Mouse (Mus musculus) intestine, embryonic 14.5 days (tissue): ENCODE data around the gene Rab10. TPM values are rescaled to one million over a fixed set of nuclear protein-coding genes. Genes with fewer than 3 reads are reported as not detected.

Experiments used
- ATAC-seq: fragments of 200-750 bp; cut with Nextera tagmentation; replicated peaks from 2 replicates; pipeline ENCODE4 v1.8.0; 2017; ENCODE audit warnings: low read depth, moderate number of reproducible peaks, moderate TSS enrichment, moderate library complexity; ENCODE audit not compliant: low FRiP score, low TSS enrichment
- DNase-seq: peaks from one replicate; pipeline ENCODE4 v3.0.0-alpha.2; 2018; ENCODE audit warnings: low spot score
- H3K27ac ChIP-seq: fragments of 300-500 bp; sonication (generic); 2 replicates; pipeline ENCODE4 v1.5.1; 2014; ENCODE audit warnings: low read depth, mild to moderate bottlenecking, control low read depth
- H3K27me3 ChIP-seq: fragments of 300-500 bp; sonication (generic); replicated peaks from 2 replicates; pipeline ENCODE4 v1.6.1; 2014; ENCODE audit warnings: low read length, control low read depth; ENCODE audit not compliant: control insufficient read depth, insufficient read depth
- H3K36me3 ChIP-seq: fragments of 300-500 bp; sonication (generic); 2 replicates; pipeline ENCODE4 v1.6.1; 2014; ENCODE audit warnings: low read length, control low read depth; ENCODE audit not compliant: control insufficient read depth, insufficient read depth
- H3K4me1 ChIP-seq: fragments of 300-500 bp; sonication (generic); replicated peaks from 2 replicates; pipeline ENCODE4 v1.6.1; 2014; ENCODE audit warnings: low read length, control low read depth, mixed read lengths; ENCODE audit not compliant: control insufficient read depth, insufficient read depth
- H3K4me2 ChIP-seq: fragments of 300-500 bp; sonication (generic); 2 replicates; pipeline ENCODE4 v1.6.1; 2014; ENCODE audit warnings: low read length
- H3K4me3 ChIP-seq: fragments of 300-500 bp; sonication (generic); 2 replicates; pipeline ENCODE4 v1.5.1; 2014; ENCODE audit warnings: low read depth, low read length, control low read depth, mixed read lengths
- H3K9ac ChIP-seq: fragments of 300-500 bp; sonication (generic); 2 replicates; pipeline ENCODE4 v1.6.1; 2014; ENCODE audit warnings: mild to moderate bottlenecking, low read length
- H3K9me3 ChIP-seq: fragments of 300-500 bp; sonication (generic); 2 replicates; pipeline ENCODE4 v1.6.1; 2016; ENCODE audit warnings: low read length, control low read depth; ENCODE audit not compliant: control insufficient read depth
- WGBS: fragments of 180-500 bp; shearing (Covaris S2); extraction: QIAGEN DNeasy Blood & Tissue Kit; methylation state at CpG from one replicate; pipeline ENCODE4 v1.1.7; 2014; 5-methylcytosine and 5-hydroxymethylcytosine counted together
- polyA plus RNA-seq: library from polyadenylated mRNA; unstranded; fragments of >200 nt; fragmentation: Nextera tagmentation; extraction: Ambion mirVana; gene quantifications from 2 replicates; pipeline ENCODE4 v1.2.1, GENCODE M21; 2014

Rab10 gene
- polyA plus RNA-seq, 1 experiment from 2014 or later, result 76.3 TPM

DNA sequence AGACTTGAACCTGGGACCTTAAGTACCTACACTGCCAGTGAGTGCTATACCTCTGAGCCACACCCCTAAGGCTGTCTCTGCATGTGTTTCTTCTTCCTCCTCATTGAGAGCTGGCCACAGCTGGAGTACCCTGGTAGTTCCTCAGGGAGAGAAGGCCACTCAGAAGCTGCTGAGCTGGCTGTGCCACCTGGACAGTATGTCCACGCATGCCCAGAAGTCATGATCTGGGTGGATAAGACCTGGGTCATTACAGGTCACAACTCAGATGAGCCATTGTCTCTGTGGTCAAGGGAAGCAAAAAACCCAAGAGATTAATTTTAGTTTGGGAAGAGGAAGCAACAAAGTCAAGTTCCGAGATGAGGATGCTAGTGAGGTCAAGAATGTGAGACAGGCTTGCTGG lies 34.4 kb upstream of the Rab10 start:
- DNase-seq, result no peak
- Histone ChIP-seq H3K36me3 (no peaks in the 10 kb centered on the region), H3K27me3 (no peaks in the 10 kb centered on the region), H3K9me3 (no peaks in the 10 kb centered on the region), H3K9ac (no peak overlapping the region), H3K27ac (no peak overlapping the region), H3K4me1 (no peaks in the 10 kb centered on the region), H3K4me3 (no peak overlapping the region), H3K4me2 (no peak overlapping the region)
- 88% methylated on average over 2 of the region's 2 CpGs for WGBS
- no peak for ATAC-seq

DNA sequence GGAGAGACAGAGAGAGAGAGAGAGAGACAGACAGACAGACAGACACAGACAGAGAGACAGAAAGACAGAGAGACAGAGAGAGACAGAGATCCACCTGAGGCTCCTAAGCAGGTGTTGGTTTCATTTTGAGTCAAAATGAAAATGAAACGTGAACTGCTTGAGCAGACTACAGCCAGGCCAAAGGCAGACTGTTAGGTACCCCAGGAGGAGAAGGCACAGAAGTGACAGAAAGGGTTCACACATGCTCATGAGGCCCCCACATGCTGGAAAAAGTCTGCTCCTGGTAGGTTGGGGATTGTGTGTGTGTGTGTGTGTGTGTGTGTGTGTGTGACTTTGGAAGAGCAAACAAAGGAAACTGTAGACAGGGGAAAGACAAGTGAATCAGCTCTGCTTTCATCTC lies 29.2 kb upstream of the Rab10 start:
- H3K4me3 ChIP-seq, result no peak overlapping the region
- no peak overlapping the region for H3K9ac ChIP-seq
- no peak overlapping the region for H3K27ac ChIP-seq
- WGBS, result 65% methylated on average over 1 of the region's 1 CpGs
- H3K36me3 ChIP-seq, result no peaks in the 10 kb centered on the region
- H3K4me2 ChIP-seq, result no peak overlapping the region
- H3K4me1 ChIP-seq, result no peaks in the 10 kb centered on the region
- no peaks in the 10 kb centered on the region for H3K27me3 ChIP-seq
- no peak for ATAC-seq
- no peaks in the 10 kb centered on the region for H3K9me3 ChIP-seq
- no peak for DNase-seq

DNA sequence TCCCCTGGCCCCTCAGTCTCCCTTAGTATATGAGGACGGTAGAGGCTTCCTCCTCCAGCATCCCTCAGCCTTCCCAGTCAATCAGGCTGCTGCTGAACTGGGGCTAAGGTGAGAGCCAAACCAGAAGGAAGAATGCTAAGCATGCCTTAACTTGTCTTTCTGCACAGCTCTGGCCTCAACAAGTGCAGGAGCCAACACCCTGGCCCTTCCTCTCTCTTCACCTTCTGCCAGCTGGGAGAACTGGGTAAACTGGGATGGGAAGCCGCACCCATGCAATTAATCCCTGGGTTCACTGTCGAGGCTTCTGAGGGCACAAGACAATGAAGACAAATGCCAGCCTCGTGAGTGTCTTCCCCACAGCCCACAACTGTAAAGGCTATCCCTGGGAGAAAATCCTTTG lies 19.9 kb upstream of the Rab10 start:
- Histone ChIP-seq H3K9ac (no peak overlapping the region), H3K4me2 (no peak overlapping the region), H3K27ac (no peak overlapping the region), H3K27me3 (no peaks in the 10 kb centered on the region), H3K36me3 (no peaks in the 10 kb centered on the region), H3K9me3 (no peaks in the 10 kb centered on the region), H3K4me1 (no peaks in the 10 kb centered on the region), H3K4me3 (no peak overlapping the region)
- WGBS, result 76% methylated on average over 4 of the region's 4 CpGs
- DNase-seq (no peak), ATAC-seq (no peak)

DNA sequence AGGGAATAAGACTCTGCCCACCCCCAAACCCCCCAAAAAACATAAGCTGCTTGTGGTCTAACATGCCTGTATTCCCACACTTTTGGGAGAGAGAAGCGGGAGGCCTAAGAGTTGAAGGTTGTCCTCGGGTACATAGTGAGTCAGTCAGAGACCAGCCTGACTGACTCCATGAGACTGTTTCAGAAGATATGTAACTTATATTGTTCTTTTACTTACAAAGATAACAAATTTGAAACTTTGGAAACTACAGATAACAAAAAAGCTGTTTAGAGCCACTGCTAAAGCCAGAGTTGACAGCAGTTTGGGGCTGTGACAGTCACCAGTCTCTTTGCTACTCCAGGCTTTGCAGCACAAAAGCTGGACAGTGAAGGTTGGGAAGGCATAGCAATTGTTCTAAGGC lies 15.5 kb upstream of the Rab10 start:
- no peaks in the 10 kb centered on the region for H3K9me3 ChIP-seq
- 82% methylated on average over 2 of the region's 2 CpGs for WGBS
- no peaks in the 10 kb centered on the region for H3K27me3 ChIP-seq
- DNase-seq, result no peak
- H3K27ac ChIP-seq, result no peak overlapping the region
- no peak overlapping the region for H3K4me3 ChIP-seq
- no peaks in the 10 kb centered on the region for H3K36me3 ChIP-seq
- no peak overlapping the region for H3K9ac ChIP-seq
- no peak for ATAC-seq
- no peaks in the 10 kb centered on the region for H3K4me1 ChIP-seq
- no peak overlapping the region for H3K4me2 ChIP-seq

DNA sequence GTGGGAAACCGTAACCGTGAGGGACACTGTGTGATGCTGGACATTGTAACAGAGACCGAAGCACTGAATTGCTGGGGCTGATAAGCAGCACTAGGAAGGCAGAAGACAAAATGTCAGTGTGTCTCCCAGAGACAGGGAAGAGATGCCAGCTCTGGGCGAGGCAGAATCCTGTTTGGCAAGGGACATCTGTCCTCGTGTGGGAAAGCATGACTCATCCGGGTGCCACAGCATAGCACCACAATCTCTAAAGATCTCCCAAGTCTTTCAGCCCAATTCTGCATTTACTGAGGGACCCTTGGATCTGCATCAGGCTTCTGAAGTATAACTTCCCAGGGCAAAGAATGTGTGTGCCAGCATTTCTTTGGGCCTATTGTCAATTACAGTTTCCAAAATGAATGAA lies 13.5 kb upstream of the Rab10 start:
- Histone ChIP-seq H3K9ac (no peak overlapping the region), H3K36me3 (no peaks in the 10 kb centered on the region), H3K4me3 (no peak overlapping the region), H3K9me3 (no peaks in the 10 kb centered on the region), H3K4me2 (no peak overlapping the region), H3K27ac (no peak overlapping the region), H3K27me3 (no peaks in the 10 kb centered on the region), H3K4me1 (no peaks in the 10 kb centered on the region)
- WGBS, result 73% methylated on average over 6 of the region's 6 CpGs
- ATAC-seq (no peak), DNase-seq (no peak)

DNA sequence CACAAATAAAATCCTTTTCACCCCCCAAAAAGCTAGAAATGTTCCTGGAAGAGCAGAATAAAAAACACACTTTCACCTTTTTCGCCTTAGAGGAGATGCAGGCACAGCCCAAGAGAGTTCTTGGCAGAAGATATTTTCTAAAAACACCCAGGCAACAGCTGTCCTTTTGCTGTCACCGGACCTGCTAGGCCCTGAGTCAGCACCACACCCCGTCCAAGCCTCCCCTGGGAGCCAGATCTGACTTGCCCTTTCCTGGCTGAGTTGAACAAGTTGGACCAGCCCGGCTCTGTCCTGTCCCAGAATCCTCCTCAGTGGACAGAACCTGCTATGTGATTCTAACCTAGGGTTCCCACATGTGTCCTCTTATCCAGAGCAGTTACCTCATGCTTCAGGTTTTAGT lies 9.6 kb upstream of the Rab10 start:
- Histone ChIP-seq H3K27ac (no peak overlapping the region), H3K4me1 (no peaks in the 10 kb centered on the region), H3K9ac (no peak overlapping the region), H3K9me3 (no peaks in the 10 kb centered on the region), H3K4me3 (no peak overlapping the region), H3K4me2 (no peak overlapping the region), H3K27me3 (no peaks in the 10 kb centered on the region), H3K36me3 (no peaks in the 10 kb centered on the region)
- DNase-seq (no peak), ATAC-seq (no peak)
- WGBS, result 74% methylated on average over 4 of the region's 4 CpGs

DNA sequence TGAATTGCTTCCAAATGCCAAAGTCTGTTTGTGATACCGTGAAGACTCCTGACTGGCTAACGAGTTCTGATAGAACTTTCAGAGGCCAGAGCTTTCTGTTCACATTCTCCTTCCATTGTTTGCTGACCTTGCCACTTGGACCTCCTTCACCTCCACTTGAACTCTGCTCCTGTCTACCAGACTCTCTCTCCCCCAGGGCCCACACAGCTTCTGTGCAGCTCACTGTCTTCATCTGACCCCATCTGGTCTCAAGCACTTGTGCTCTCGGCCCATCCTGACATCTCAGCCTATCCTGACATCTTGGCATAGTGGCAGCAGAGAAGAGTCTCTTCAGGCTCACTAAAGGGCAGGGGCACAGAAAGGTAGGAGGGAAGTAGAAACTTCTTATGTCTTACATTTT lies 7.2 kb upstream of the Rab10 start:
- no peaks in the 10 kb centered on the region for H3K9me3 ChIP-seq
- ATAC-seq, result no peak

DNA sequence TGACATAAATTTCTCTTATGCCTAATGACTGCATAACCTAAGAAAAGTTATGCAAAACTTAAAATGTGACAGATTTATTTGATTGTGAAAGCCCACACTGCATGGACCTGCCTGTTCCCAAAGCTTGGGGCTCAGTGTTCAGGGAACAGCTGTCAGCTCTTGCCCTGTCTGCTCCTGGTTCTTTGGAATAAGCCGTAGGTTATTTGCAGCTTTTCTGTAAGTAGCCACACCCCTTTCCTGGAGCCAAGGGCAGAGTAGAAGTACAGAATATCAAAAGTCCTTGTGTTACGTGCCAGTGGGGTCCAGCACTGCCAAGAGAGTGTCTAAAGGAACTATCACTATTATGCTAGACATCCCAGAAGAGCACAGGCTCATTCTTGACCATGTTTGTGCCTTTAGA lies 6.3 kb upstream of the Rab10 start:
- Histone ChIP-seq H3K4me1 (no peaks in the 10 kb centered on the region), H3K4me3 (no peak overlapping the region), H3K27me3 (no peaks in the 10 kb centered on the region), H3K4me2 (no peak overlapping the region), H3K9me3 (no peaks in the 10 kb centered on the region), H3K36me3 (no peaks in the 10 kb centered on the region), H3K9ac (no peak overlapping the region), H3K27ac (no peak overlapping the region)
- 32% methylated on average over 2 of the region's 2 CpGs for WGBS
- DNase-seq (no peak), ATAC-seq (no peak)

More for the DNA sequence above, 7.2 kb upstream of the Rab10 start:
- Histone ChIP-seq H3K4me3 (no peak overlapping the region), H3K4me2 (no peak overlapping the region), H3K36me3 (no peaks in the 10 kb centered on the region), H3K9ac (no peak overlapping the region), H3K27ac (no peak overlapping the region), H3K27me3 (no peaks in the 10 kb centered on the region), H3K4me1 (no peaks in the 10 kb centered on the region)
- DNase-seq, result no peak
- 36% methylated on average over 3 of the region's 3 CpGs for WGBS

DNA sequence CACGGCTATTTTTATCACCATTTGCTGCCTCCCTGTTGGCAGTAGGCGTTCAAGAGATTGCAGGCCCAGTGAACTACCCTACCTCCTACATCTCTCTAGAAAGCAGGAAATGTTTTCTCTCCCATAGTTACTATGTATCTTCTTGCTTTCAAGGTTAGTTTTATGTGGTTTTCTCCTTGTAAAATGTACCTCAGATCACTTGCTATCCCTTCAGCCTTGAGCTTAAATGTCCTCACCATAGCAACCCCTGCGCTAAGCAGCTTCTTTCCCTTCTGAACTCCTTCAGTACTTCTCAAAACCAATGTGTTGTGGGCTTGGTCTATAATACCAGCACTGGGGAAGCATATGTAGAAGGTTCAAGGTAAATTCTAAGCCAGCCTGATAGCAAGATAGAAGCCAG lies 3.1 kb upstream of the Rab10 start:
- WGBS, result 74% methylated on average over 3 of the region's 3 CpGs
- Histone ChIP-seq H3K27me3 (no peaks in the 10 kb centered on the region), H3K4me2 (no peak overlapping the region), H3K9me3 (no peaks in the 10 kb centered on the region), H3K4me1 (peaks cover under 1% of the 10 kb centered on the region), H3K9ac (no peak overlapping the region), H3K27ac (no peak overlapping the region), H3K4me3 (no peak overlapping the region), H3K36me3 (no peaks in the 10 kb centered on the region)
- DNase-seq, result no peak
- no peak for ATAC-seq
